Mouse (Mus musculus): ENCODE data around the gene Rps7.

The Rps7 gene

DNA sequence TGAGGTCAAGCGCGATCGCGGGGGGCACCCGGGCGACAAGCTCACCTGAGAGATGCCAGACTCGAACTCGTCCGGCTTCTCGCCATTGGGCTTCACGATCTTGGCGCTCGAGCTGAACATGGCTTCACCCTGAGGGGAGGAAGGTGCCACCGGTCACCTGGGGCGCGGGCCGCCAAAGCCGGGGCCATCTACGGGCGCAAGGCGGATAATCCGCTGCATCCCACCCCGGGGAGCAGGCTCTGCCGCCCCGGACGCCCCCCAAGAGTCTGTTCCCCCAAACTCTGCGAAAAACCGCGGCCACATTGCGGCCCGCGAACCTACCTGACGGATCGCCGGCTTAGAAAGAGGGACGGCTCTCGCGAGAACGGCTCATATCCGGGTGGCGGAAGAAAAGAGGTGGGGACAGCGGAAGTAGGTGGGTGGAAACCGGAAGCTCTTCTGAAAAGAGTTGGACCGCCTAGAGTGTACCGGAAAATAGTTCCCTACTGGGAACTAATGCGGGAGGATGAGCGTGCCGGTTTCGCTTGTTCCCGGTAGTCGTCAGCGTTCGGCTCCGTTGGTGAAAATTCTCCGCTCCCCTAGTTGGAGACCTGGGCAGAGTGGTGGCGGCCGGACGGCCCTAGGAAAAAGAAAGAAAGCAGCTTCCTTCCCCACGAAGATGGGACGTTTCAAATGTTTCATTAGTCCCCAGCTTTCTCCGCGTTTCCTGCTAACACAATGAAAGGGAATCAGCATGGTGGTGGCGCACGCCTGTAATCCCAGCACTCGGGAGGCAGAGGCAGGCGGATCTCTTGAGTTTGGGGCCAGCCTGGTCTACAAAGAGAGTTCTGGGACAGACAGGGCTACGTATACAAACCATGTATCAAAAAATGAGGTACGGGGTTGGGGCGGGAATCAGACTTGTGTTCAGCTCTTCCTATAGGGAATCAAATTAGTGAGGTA lies at the start of gene Rps7:
TSS of gene Rps7 (minus strand) at position 419 of the 942 bp plus-strand sequence.
- DNase-seq: peak; percentile 95

DNA sequence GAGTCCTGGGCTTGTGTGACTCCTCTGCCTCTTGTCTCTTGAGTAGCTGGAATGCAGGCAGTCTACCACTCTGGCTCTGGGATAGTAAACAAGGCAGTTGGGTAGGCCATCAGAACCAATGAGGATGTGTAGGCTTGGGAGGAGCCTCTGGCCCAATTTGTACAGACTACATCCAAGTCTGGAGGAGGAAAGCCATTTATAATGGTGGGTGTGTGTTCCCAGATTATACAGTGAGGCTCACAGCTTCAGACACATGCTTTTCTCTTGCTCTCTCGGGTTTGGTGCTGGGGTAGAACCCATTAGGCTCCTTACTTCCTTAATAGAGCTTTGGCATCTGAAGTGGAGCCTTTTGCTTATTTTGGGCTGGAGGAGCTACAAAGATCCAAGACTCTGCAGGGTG lies 48.9 kb upstream of the Rps7 start:
- DNase-seq: no peak

DNA sequence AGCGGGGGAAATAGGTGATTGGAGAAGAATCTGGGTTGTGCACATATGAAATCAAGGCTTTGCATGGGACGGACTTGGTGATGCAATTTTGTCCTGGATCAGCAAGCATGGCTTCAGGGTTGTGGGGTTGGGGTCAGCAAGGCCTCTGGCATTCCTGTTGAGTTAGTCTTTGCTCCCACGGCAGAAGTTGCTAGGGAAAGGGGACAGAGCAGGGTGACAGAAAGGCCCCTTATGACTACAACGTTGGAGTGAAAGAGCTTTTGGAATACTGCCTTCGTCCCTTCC lies 40.1 kb upstream of the Rps7 start:
- DNase-seq: no peak

DNA sequence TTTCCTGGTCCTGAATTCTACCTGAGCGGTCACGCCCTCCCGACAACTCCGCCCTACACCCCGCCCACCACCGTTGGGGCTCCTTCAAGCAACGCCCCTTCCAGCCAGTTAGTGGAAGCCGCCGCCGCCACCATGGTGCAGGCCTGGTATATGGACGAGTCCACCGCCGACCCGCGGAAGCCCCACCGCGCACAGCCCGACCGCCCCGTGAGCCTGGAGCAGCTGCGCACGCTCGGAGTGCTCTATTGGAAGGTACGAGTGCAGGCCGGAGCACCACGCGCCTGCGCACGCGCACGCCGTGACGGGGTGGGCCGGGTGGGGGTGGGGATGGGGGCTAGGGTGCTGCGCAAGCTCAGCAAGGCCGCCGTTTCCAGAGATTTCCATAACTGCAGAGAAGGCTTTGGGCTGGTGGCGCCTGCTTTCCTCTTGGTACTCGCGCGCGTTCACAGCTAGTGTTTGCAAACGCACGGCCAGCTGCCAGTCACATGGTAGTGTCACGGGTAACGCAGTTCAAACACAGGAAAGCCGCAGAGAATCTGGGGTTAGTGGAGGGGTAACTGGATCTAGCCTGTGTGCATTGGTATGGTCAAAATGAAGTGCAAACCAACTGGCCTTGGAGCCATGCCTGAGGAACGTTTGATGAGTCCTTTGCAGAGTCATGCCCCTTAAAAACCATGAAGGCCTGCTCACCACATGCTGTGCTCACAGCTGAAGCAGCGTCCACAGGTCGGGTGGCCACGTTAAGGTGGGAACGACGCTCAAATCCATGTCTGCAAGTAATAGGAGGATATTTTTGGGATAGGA lies 39.6 kb upstream of the Rps7 start, which contains the start of gene Adi1:
TSS of gene Adi1 (plus strand) at position 111 of the 804 bp plus-strand sequence.
- DNase-seq: peak; percentile 91

DNA sequence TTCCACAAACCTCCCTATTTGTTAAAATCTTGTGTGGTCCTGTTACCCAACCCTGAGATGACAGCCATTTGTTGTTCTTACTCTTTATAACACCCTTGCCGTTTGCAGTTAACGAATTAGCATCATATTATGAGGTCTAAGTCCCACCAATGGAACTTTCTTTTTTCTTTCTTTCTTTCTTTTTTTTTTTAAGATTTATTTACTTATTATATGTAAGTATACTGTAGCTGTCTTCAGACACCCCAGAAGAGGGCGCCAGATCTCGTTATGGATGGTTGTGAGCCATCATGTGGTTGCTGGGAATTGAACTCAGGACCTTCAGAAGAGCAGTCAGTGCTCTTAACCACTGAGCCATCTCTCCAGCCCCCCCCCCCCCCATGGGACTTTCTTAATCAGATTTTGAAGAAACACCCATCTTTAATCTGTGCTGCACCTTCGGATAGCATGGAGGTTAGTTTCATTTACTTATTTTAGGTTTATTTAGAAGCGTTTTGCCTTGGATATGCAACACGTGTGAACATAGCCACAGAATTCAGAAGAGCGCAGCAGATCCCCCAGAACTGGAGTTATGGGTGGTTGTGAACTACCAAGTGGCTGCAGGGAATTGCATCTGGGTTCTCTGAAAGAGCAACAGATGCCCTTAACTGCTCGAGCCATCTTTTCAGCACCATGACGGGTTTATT lies 38.4 kb upstream of the Rps7 start:
- no peak for DNase-seq

DNA sequence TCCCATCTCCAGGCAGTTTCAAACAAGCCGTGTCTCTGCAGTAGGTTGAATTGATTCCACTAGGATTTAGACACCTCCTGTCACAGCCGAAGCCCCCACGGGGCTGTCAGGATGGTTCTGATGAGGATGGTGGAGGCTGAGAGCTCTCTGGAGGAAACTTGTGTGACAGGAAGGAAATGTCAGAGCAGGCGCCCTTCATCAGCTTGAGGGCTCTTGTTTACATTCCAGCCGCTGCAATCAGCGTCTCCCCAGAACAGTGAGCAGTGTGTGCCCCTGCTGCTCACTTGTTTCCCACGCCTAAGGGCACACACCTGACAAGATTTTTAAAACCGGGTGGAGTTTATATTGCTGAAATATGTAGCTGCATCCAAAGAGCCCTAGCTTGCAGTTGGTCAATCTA lies 31.5 kb upstream of the Rps7 start:
- peak; percentile 24 for DNase-seq

DNA sequence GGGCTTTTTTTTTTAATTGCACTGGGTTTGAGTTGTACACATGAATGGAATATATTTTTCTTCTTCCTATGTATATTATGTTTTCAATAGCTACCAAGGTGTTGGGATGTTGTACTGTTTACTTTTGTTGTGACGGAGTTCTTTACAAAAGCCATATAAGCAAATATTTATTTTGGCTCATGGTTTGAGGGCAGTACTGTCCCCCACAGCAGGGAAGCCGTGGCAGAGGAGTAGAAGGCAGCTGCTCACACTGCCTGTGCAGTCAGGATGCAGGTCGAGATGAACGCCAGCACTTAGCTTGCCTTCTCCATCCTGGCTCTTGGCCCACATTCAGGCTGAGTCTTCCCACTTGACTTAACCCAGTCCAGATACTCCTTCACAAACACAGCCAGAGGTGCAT lies 31.0 kb upstream of the Rps7 start:
- DNase-seq: no peak

DNA sequence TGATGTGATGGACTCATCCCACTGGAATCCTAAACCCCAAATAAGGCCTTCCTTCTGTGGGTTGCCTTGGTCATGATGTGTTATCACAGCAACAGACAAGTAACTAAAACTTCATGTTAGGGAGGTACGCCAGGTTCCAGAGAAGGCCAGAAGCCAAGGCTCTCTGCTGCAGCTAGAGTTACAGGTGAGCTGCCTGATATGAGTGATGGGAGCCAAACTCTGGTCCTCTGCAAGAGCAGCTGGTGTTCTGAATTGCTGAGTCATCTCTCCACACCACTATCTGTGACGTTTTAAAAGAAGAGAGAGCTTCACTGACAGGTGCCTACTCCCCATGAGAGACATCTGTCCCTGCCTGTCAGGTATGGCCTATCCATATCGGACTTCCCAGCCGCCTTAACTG lies 26.9 kb upstream of the Rps7 start:
- no peak for DNase-seq

DNA sequence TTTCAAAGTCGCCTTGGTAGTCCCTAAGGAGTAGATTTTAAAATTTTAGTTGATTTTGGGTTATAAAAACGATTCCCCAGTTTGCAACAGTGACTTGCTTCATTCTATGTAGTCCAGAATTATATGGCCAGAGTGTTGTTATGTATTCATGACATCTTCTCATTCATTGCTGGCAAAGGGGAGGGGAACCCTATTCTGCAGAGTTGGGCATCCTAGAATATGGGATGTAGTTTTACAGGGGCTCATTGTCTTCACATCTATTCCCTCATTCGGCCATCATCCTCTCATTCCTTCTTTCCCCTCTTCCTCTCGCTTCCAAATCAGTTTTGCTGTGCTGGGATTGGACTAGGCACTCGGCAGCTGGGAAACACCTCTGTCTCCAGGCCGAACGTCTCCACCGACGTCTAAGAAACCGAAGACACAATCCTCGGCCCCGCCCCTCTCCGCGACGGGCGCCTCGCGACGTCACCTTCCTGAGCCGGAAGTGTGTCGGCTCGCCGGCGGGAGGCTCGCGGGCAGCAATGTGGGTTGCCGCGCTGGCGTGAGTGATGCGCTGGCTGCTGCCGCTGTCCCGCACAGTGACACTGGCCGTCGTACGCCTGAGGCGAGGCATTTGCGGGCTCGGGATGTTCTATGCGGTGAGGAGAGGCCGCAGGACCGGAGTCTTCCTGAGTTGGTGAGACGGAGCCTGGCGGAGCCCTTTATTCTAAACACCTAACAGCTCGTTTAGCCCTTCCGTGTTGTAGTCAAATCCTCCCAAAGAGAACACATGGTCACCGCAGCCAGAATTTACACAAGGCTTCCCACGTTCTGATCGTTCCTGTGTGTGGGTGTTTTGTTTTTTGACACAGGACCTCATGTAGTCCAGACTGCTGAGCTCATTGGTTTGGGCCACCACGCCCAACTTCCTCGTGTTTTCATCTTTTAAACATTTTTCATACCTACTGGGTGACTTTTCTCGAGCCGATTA lies 13.7 kb upstream of the Rps7 start, which contains the start of gene Rnaseh1:
TSS of gene Rnaseh1 (plus strand) at position 462 of the 970 bp plus-strand sequence.
- DNase-seq: peak; percentile 95

DNA sequence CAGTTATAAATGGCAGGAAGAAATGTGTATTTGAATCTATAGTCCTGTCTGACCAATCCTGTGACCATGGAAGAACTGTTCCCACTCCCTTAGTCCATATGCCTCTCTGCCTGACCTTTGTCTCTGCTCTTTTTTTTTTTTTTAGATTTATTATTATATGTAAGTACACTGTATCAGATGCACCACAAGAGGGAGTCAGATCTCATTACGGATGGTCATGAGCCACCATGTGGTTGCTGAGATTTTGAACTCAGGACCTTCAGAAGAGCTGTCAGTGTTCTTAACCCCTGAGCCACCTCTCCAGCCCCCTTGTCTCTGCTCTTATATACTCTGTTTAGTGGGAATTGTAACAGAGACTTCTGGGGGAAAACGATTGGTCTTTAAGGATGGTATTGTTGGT lies 3.0 kb upstream of the Rps7 start:
- no peak for DNase-seq

DNA sequence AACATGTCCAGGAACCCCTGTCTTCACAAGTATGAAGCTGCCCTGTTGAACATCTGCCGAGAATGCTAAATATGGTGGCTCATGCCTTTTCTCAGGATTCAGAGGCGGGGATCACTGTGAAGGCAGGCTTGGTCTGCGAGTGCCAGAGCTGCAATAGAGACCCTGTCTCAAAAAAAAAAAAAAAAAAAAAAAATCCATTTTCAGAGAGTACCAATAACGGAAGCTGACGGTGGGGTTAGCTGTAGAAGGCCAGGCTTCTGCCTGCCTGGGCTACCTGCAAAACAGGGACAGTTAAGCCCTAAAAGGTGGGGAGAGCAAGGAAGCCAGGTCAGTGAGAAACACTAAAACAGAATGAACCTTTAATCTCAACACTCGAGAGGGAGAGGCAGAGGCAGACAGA lies 790 bp upstream of the Rps7 start:
- DNase-seq: no peak

DNA sequence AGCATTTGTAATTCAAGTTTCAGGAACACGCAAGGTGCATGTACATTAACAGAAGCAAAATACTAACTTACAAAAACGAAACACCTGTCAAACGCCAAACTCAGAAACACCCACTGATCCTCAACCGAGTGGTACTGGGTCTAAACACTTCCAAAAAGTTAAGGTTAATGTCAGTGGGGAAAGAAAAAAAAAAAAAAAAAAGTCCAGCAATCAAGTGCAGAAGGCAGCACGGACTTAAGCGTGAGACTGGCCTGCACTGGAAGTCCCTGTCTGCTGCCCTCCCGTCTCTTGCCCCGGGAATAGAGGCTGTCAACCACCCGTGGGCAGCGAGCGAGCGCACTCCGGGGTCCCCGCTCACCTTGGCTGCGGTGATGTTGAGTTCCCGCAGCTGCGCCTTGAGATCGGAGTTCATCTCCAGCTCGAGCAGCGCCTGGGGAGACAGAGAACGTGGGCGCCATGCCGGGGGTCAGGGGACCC lies 657 bp downstream of the Rps7 start:
- no peak for DNase-seq

DNA sequence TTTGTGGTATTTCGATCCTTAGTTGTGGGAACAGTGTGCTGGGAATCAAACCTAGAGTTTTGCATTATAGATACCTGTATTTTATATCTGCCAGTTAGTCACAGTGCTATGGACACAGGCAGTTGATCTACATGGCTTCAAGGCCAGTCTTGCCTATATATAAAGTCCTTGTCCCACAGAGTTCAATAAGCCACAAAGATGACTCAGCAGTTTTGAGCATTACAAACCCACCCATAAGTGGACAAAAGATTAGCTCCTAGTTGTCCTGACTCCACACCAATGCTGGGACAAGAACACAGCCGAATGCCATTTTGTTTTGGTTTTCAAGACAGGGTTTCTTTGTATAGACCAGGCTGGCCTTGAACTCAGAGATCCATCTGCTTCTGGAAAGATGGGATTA lies 7.3 kb downstream of the Rps7 start:
- DNase-seq: no peak

DNA sequence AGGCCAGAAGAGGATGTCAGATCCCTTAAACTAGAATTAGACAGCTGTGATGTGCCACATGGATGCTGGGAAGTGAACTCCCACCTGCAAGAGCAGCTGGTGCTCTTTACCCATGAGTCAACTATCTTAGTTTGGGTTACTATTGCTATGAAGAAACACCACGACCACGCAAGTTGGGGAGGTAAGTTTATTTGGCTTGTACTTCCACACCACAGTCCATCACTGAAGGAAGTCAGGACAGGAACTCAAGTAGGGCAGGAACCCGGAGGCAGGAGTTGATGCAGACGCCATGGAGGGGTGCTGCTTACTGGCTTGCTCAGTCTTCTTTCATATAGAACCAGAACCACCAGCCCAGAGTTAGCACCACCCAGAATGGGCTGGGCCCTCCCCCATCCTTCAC lies 8.7 kb downstream of the Rps7 start:
- DNase-seq: no peak

DNA sequence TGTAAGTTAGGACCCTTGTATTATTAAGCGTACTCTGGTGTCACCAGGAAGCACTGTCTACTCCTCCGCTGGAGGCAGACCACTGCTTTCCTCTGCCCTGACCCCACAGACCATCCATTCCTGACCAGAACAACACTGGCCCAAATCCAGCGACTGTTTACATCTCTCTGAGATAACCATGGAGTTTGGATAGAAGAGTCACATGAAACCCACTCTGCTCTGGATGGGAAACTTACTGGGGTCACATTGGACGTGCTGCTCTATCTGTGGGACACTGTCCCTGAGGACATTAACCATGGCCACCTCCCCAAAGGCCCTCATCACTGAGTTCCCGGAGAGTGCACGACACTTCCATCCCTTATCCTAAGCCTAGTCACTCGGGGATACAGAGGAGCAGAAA lies 10.3 kb downstream of the Rps7 start:
- DNase-seq: no peak

DNA sequence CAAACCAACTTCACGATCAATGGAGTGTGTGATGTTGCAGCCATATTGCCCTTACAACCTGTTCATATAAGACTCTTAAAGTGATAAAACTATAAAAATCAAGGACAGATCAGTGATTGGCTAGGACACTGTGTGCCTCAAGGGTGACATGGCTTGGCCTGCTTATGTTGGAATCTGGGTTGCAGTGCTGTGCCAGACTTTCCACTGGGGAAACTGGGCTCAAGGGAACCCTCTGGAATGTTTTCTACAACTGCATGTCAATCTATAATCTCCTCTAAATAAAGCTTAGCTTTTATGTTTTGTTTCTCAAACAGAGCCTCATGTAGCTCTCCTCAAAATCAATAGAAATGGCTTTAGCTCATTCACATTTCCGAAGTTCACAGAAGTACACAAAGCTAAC lies 11.5 kb downstream of the Rps7 start:
- no peak for DNase-seq

DNA sequence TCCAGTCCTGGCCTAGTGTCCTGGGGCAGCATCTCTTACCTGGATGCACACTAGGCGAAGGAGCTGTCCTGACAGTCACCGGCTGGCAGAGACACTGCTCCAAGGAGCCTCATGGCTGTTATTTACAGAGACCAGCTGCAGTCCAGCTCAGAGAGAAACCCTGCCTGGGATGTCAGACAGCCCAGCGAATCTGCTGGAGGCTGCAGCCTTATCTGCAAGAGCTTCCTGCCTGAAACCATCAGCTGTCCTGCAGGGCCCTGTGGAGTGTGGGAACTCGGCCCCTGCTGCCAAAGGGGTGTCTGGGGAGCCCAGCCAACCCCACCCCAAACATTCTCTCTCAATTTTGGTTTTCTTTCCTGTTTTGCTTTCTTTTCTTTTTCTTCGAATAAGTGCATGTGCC lies 12.6 kb downstream of the Rps7 start, which contains the start of gene Colec11:
TSS of gene Colec11 (minus strand) at position 183 of the 400 bp plus-strand sequence.
- peak; percentile 61 for DNase-seq

DNA sequence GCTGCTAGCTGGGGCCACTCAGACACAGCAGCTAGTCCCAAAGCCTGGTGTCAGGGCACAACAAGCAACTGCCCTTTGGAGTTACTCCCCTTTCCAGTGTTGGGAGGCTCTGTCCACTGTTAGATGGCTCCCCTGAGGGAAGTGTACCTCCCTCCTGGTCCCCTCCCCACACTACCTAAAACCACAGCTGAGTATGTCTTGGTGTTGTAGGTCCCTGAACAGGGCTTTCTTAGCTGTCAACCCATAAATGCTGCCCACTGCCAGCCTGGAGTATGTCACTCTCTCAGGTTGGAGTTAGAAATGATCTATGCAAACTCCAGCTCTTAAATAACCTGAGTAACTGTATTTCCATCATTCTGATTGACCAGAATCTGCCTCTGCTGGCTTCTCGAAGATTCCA lies 13.1 kb downstream of the Rps7 start:
- no peak for DNase-seq

DNA sequence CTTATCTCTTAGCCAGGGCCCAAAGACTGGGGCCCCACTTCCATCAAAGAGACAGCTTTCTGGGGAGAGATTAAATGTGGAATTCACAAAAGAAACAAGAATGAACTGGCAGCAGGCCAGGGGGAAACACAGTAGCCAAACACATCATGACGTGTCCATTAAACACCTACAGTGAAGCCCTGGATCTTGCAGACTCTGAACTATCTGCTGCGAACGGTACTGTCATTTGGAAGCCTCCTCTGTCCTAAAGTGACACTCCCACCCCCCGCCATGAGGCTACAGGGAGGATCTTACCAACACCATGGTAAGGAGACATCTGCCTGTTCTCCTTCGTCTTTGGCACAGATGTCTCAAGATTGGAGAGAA lies 13.6 kb downstream of the Rps7 start:
- DNase-seq: peak; percentile 27

DNA sequence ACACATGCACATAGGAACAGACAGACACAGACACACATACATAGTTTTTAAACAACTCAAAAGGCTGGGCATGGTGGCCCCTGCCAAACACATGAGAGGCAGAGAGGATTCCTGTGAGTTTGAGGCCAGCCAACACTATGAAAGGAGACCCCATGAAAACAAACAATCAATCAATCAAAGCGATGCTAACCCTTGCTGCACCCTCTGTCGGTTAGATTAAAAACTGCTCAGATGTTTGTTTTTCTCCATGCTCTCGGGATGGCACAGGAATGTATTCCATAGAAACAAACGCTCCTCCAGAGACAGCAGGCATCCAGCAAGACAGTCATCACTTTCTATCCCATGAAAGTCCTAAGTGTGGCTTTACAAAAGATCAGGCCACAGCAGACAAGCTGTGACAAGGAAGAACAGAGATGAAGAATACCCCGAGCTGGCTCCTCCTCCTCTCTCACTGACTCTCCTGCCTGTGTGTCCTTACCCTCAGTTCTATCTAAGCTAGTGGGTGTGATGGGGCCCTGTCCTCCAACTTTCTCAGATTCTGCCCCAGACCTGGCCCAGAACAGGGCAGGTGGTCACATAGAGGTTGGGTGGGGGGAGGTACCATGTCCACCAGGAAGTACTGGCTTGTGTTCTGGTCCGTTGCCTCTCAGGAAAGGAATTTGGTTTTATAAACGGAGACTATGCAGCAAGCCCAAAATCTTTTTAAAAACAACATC lies 14.1 kb downstream of the Rps7 start:
- no peak for DNase-seq

DNA sequence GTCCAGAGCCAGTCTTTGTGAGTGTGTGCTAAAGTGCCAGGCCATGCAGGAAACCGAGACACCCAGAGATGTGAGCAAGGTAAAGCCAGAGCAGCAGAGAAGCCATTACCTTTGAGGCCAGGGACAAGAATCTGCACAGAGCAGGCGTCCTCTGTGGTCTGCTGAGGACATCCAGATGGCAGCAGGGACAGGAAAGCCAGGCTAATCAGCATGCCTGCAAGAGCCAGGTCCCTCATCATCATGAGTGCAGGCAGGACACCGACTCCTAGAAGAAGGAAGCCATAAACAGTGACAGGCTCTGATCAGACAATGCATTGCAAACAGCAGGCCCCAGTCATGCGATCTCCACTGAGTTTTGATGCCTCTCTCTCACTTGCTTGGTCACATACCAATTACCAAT lies 18.5 kb downstream of the Rps7 start:
- no peak for DNase-seq
